Mouse (Mus musculus): ENCODE measurements around the gene Ercc1.

DNA sequence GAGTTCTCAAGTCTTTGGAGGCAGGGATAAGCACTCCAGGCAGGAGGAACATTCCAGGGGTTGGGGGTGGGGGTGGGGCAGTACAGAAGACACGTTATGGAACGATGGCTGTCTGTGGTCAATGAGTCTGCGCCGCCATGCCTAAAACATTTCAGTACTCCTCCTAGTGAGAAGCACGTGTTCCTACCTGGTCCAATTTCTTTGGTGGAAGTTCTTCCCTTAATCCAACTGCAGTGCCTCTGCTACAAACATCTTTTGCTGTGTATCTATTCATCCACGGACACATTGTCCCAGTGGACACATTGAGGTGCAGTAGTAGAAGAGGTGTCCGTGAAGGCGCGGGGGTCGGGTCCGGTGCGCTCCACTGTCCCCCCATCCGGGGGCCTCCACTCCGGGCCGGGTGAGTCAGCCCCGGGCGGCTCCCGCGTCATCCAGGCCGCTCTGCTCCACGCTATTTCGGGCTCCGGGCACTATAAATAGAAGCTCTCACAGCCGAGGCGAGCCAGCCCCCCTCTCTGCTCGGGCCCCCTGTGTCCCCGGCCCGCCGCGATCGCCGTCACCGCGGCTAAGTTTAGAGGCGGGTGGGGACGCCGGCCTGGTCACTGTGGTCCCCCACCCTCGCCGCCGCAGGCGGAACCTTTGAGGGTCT, 2.7 kb upstream of the Ercc1 start:
- no peak for TF ChIP-seq CTCF (IDR thresholded peaks at IDR 0.05; ENCODE audit: low read depth, low read length)
- no peak for TF ChIP-seq POLR2A (IDR thresholded peaks at IDR 0.05; ENCODE audit: extremely low read depth, insufficient read depth, low read length)
